Mouse (Mus musculus) myocyte (in vitro differentiated cells): ENCODE data around the gene Trabd2b.

Experiments used
- CEBPB ChIP-seq: IDR thresholded peaks from 2 replicates; pipeline ENCODE4 v1.6.1; 2011; ENCODE audit warnings: mild to moderate bottlenecking, moderate library complexity; ENCODE audit not compliant: poor library complexity, insufficient read depth, severe bottlenecking
- POLR2A ChIP-seq: IDR thresholded peaks from one replicate; pipeline ENCODE4 v1.6.1; 2011; ENCODE audit warnings: low read depth, mild to moderate bottlenecking, control low read depth, moderate library complexity; ENCODE audit not compliant: insufficient read length
- SRF ChIP-seq: IDR thresholded peaks from one replicate; pipeline ENCODE4 v1.6.1; 2011; ENCODE audit warnings: low read depth; ENCODE audit not compliant: control insufficient read depth, insufficient read length
- TCF12 ChIP-seq: IDR thresholded peaks from one replicate; pipeline ENCODE4 v1.6.1; 2011; ENCODE audit warnings: mild to moderate bottlenecking, control low read depth; ENCODE audit not compliant: poor library complexity, insufficient read depth, severe bottlenecking
- TCF3 ChIP-seq: IDR thresholded peaks from one replicate; pipeline ENCODE4 v1.6.1; 2011; ENCODE audit warnings: low read depth, control low read depth; ENCODE audit not compliant: insufficient read length

GRCm38 (mm10) chr4:114432742-114433141 lies 26.2 kb downstream of the Trabd2b start:
- TF ChIP-seq POLR2A (no peak), TCF3 (no peak), CEBPB (no peak), TCF12 (no peak), SRF (no peak)
